Mouse (Mus musculus) retina, embryonic 14.5 days (tissue): ENCODE measurements at regions not wholly inside any gene's neighbourhood (a gene's known extent, or its start where the extent isn't known, plus 50 kb on each side); places are given as distances from the start of the nearest gene placed in this dataset.

Experiments
- DNase-seq: peaks from one replicate; pipeline ENCODE4 v3.0.0-alpha.2; 2015; ENCODE audit warnings: low spot score

- no peak for DNase-seq
Measured at GRCm38 (mm10) chr1:60627786-60628453, 61.0 kb upstream of the Raph1 start.

GRCm38 (mm10) chr1:60627367-60627766 is 60.5 kb upstream of the Raph1 start:
- DNase-seq, result peak; percentile 10

- peak; percentile 24 for DNase-seq
Measured at GRCm38 (mm10) chr1:60625698-60626486, 59.0 kb upstream of the Raph1 start.

GRCm38 (mm10) chr1:60624231-60624630 is 57.3 kb upstream of the Raph1 start:
- no peak for DNase-seq

- DNase-seq, result no peak
Measured at GRCm38 (mm10) chr1:60623440-60624016, 56.6 kb upstream of the Raph1 start.

DNA sequence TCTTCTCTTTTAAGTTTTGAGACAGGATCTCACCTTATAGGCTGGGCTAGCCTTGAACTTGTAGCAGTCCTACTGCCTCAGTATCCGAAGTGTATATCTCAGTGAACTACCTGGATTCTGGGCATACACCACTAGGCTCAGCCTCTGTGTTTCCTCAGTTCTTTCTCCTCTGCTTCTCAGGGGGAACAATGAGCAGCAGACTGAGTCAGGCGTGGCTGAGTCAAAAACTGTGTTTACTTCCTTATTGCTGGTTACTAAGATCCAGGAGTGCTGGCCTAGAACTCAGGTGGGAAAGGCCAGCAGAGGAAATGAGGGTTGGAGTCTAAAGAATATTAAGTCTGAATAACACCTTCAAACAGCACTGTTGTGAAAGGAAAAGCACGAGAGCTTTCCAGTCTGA is 54.9 kb upstream of the Raph1 start:
- no peak for DNase-seq

DNA sequence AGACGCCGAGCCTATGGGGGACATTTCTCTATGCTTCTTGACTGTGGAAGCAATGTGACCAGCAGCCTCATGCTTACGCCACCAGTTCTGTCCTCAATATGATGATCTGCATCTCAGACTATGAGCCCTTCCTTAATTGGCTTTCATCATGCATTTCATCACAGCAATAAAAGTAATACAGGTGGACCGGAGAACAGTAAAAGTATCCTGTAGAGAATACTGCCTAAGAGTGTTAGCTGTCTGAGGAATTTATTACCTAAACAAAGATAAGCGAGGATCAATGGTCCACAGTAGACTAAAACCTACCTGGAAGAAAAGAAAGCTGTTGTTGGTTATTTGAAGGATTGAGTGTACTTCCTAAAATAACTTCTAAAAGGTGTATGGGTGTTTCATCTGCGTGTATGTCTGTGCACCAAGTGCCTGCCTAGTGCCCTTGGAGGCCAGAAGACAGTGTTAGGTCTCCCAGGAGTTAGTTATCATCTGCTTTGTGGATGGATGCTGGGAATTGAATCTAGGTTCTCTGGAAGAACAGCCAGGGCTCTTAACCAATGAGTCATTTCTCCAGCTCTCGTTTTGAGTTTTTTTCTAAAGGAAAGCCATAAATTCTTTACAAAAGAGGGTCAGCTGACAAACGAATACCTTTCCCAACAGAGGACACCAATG is 54.3 kb upstream of the Raph1 start:
- no peak for DNase-seq

DNA sequence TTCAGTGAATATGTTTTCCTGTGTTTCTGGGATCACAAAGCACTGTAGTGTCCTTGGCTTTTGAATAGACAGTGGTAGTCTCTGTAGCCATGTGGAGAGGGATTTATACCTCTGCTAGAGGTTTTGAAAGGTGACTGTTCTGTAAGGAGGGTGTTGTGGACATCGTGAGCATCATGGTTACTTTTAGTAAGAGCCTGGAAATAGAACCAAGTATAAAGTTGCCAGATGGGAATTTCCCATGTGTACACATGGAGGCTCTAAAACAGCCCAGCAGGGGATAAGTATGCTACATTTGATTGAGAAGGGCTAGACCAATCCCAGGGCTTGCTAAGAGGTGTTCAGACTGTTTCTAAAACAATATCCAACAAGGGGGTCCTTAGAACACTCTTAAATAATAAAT is 51.5 kb upstream of the Raph1 start:
- no peak for DNase-seq

DNA sequence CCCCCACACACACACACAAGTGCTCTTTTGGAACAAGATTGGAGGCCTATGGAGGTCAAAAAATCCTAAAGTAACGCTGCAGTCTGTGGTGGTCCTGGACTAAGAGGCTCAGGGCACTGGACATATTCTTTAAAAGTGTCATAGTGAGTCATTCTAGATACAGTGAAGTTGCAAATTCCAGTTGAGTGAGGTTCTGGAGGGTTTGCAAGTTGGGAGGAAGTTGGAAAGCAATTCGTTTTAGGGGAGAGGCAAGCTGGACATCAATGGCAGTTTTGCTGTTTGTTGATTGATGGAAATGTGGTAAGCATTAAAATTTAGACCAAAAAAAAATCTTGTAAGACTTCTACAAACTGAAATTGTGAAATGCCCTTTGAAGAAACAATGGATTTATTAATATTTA is 50.0 kb upstream of the Raph1 start:
- no peak for DNase-seq
